Mouse (Mus musculus) liver, embryonic 12.5 days (tissue): Measurements from ENCODE around the gene Caprin2. TPM values are rescaled to one million over a fixed set of nuclear protein-coding genes. Genes with fewer than 3 reads are reported as not detected.
"Not testable (repeated sequence)": the region's sequence is repeated elsewhere in the genome, so short reads cannot be mapped to it uniquely, and the experiment has no call there.

Experiments used
- ATAC-seq: fragments of 200-750 bp; cut with Nextera tagmentation; 2 replicates; pipeline ENCODE4 v1.8.0; 2017; ENCODE audit warnings: moderate number of reproducible peaks, mild to moderate bottlenecking, moderate library complexity
- H3K27ac ChIP-seq: fragments of 300-500 bp; sonication (generic); 2 replicates; pipeline ENCODE4 v1.5.1; 2016; ENCODE audit warnings: mild to moderate bottlenecking
- H3K27me3 ChIP-seq: fragments of 300-500 bp; sonication (generic); replicated peaks from 2 replicates; pipeline ENCODE4 v1.6.1; 2016; ENCODE audit warnings: mild to moderate bottlenecking, moderate library complexity
- H3K36me3 ChIP-seq: fragments of 300-500 bp; sonication (generic); 2 replicates; pipeline ENCODE4 v1.6.1; 2016; ENCODE audit warnings: mild to moderate bottlenecking, moderate library complexity
- H3K4me1 ChIP-seq: fragments of 300-500 bp; sonication (generic); 2 replicates; pipeline ENCODE4 v1.6.1; 2016
- H3K4me2 ChIP-seq: fragments of 300-500 bp; sonication (generic); 2 replicates; pipeline ENCODE4 v1.6.1; 2016; ENCODE audit warnings: mild to moderate bottlenecking, moderate library complexity
- H3K4me3 ChIP-seq: fragments of 300-500 bp; sonication (generic); 2 replicates; pipeline ENCODE4 v1.5.1; 2016; ENCODE audit warnings: mild to moderate bottlenecking, moderate library complexity
- H3K9ac ChIP-seq: fragments of 300-500 bp; sonication (generic); 2 replicates; pipeline ENCODE4 v1.6.1; 2016; ENCODE audit warnings: mild to moderate bottlenecking, moderate library complexity
- H3K9me3 ChIP-seq: fragments of 300-500 bp; sonication (generic); replicated peaks from 2 replicates; pipeline ENCODE4 v1.6.1; 2016; ENCODE audit warnings: mild to moderate bottlenecking, moderate library complexity
- WGBS: fragments of 180-500 bp; shearing (Covaris S2); methylation state at CpG from one replicate; pipeline ENCODE4 v1.1.7; 2016; ENCODE audit not compliant: insufficient replicate concordance; 5-methylcytosine and 5-hydroxymethylcytosine counted together
- polyA plus RNA-seq: library from polyadenylated mRNA; unstranded; fragments of >200 nt; fragmentation: Nextera tagmentation; extraction: Ambion mirVana; gene quantifications from 2 replicates; pipeline ENCODE4 v1.2.1, GENCODE M21; 2016

Caprin2 gene
- polyA plus RNA-seq, result 9.7 and 10.8 TPM in 2 replicates

- H3K4me2 ChIP-seq, result peak within 1 kb of the TSS; percentile 91
- peak; percentile 96 for ATAC-seq
- peaks cover 34% of the 10 kb centered on the region for H3K4me1 ChIP-seq
- no peaks in the 10 kb centered on the region for H3K27me3 ChIP-seq
- H3K27ac ChIP-seq, result peak within 1 kb of the TSS; percentile 87
- H3K9me3 ChIP-seq, result no peaks in the 10 kb centered on the region
- peak within 1 kb of the TSS; percentile 82 for H3K4me3 ChIP-seq
- no peaks in the 10 kb centered on the region for H3K36me3 ChIP-seq
- H3K9ac ChIP-seq, result peak within 1 kb of the TSS; percentile 87
- WGBS, result under 1% methylated on average over 65 of the region's 65 CpGs
Observed at GRCm38 (mm10) chr6:148895773-148896506, at the start of gene Caprin2. Gene Caprin2 (minus strand): TSS chr6:148896237.

GRCm38 (mm10) chr6:148944767-148945508, 48.9 kb upstream of the Caprin2 start:
- peak overlapping the region; percentile 92 for H3K9ac ChIP-seq
- no peaks in the 10 kb centered on the region for H3K9me3 ChIP-seq
- H3K4me2 ChIP-seq, result peak overlapping the region; percentile 92
- peaks cover 12% of the 10 kb centered on the region for H3K36me3 ChIP-seq
- peaks cover 40% of the 10 kb centered on the region for H3K4me1 ChIP-seq
- peak overlapping the region; percentile 93 for H3K4me3 ChIP-seq
- under 1% methylated on average over 91 of the region's 92 CpGs for WGBS
- H3K27ac ChIP-seq, result peak overlapping the region; percentile 92
- H3K27me3 ChIP-seq, result no peaks in the 10 kb centered on the region
- peak; percentile 75 for ATAC-seq

GRCm38 (mm10) chr6:148944344-148944766, 48.3 kb upstream of the Caprin2 start:
- peak overlapping the region; percentile 93 for H3K4me3 ChIP-seq
- H3K4me1 ChIP-seq, result peaks cover 40% of the 10 kb centered on the region
- 0% methylated on average over 30 of the region's 30 CpGs for WGBS
- H3K27ac ChIP-seq, result peak overlapping the region; percentile 92
- H3K4me2 ChIP-seq, result peak overlapping the region; percentile 92
- ATAC-seq, result no peak; the same call in none of the 2 replicates
- peak overlapping the region; percentile 92 for H3K9ac ChIP-seq
- no peaks in the 10 kb centered on the region for H3K27me3 ChIP-seq
- H3K36me3 ChIP-seq, result peaks cover 12% of the 10 kb centered on the region
- H3K9me3 ChIP-seq, result no peaks in the 10 kb centered on the region

- Histone ChIP-seq H3K27me3 (no peaks in the 10 kb centered on the region), H3K9ac (peak overlapping the region; percentile 92), H3K4me3 (peak overlapping the region; percentile 93), H3K4me2 (peak overlapping the region; percentile 92), H3K27ac (peak overlapping the region; percentile 92), H3K36me3 (peaks cover 12% of the 10 kb centered on the region), H3K4me1 (peaks cover 43% of the 10 kb centered on the region), H3K9me3 (no peaks in the 10 kb centered on the region)
- ATAC-seq, result no peak
- 24% methylated on average over 3 of the region's 3 CpGs for WGBS
Observed at GRCm38 (mm10) chr6:148943695-148944094, 47.7 kb upstream of the Caprin2 start.

- H3K9me3 ChIP-seq, result no peaks in the 10 kb centered on the region
- no peaks in the 10 kb centered on the region for H3K27me3 ChIP-seq
- H3K4me2 ChIP-seq, result no peak overlapping the region
- H3K9ac ChIP-seq, result no peak overlapping the region
- ATAC-seq, result no peak
- no peak overlapping the region for H3K27ac ChIP-seq
- peaks cover 53% of the 10 kb centered on the region for H3K4me1 ChIP-seq
- no peak overlapping the region for H3K4me3 ChIP-seq
- peaks cover 15% of the 10 kb centered on the region for H3K36me3 ChIP-seq
- WGBS, result 77% methylated on average over 4 of the region's 4 CpGs
Observed at GRCm38 (mm10) chr6:148942406-148942805, 46.4 kb upstream of the Caprin2 start.

- H3K4me2 ChIP-seq, result no peak overlapping the region
- peaks cover 49% of the 10 kb centered on the region for H3K4me1 ChIP-seq
- no peak overlapping the region for H3K4me3 ChIP-seq
- peaks cover 15% of the 10 kb centered on the region for H3K36me3 ChIP-seq
- no peak overlapping the region for H3K27ac ChIP-seq
- no peaks in the 10 kb centered on the region for H3K27me3 ChIP-seq
- ATAC-seq, result no peak
- 59% methylated on average over 5 of the region's 5 CpGs for WGBS
- H3K9ac ChIP-seq, result no peak overlapping the region
- no peaks in the 10 kb centered on the region for H3K9me3 ChIP-seq
Observed at GRCm38 (mm10) chr6:148941880-148942279, 45.8 kb upstream of the Caprin2 start.

- WGBS, result 63% methylated on average over 2 of the region's 3 CpGs
- H3K27ac ChIP-seq, result not testable (repeated sequence)
Observed at GRCm38 (mm10) chr6:148940383-148940782, 44.3 kb upstream of the Caprin2 start.

GRCm38 (mm10) chr6:148937693-148938092, 41.7 kb upstream of the Caprin2 start:
- Histone ChIP-seq H3K9me3 (no peaks in the 10 kb centered on the region), H3K4me2 (no peak overlapping the region), H3K4me1 (peaks cover 49% of the 10 kb centered on the region), H3K27me3 (no peaks in the 10 kb centered on the region), H3K27ac (no peak overlapping the region), H3K36me3 (peaks cover 23% of the 10 kb centered on the region), H3K9ac (no peak overlapping the region), H3K4me3 (no peak overlapping the region)
- no peak for ATAC-seq
- WGBS, result 21% methylated on average over 1 of the region's 1 CpGs

More at GRCm38 (mm10) chr6:148940383-148940782, 44.3 kb upstream of the Caprin2 start:
- not testable (repeated sequence) for ATAC-seq, H3K4me3 ChIP-seq, H3K9me3 ChIP-seq, H3K27me3 ChIP-seq, H3K9ac ChIP-seq, H3K4me2 ChIP-seq
- Histone ChIP-seq H3K36me3 (peaks cover 15% of the 10 kb centered on the region), H3K4me1 (peaks cover 53% of the 10 kb centered on the region)

- Histone ChIP-seq H3K4me1 (peaks cover 38% of the 10 kb centered on the region), H3K9me3 (no peaks in the 10 kb centered on the region), H3K27ac (no peak overlapping the region), H3K4me3 (no peak overlapping the region), H3K27me3 (no peaks in the 10 kb centered on the region), H3K36me3 (peaks cover 41% of the 10 kb centered on the region), H3K9ac (no peak overlapping the region), H3K4me2 (0 out of 2 replicates have a peak overlapping the region, but pooled peaks have one; percentile 6)
- no peak for ATAC-seq
- 60% methylated on average over 3 of the region's 3 CpGs for WGBS
Observed at GRCm38 (mm10) chr6:148934961-148935590, 39.0 kb upstream of the Caprin2 start.

- no peak overlapping the region for H3K9ac ChIP-seq
- H3K27ac ChIP-seq, result no peak overlapping the region
- H3K36me3 ChIP-seq, result peaks cover 75% of the 10 kb centered on the region
- peaks cover 17% of the 10 kb centered on the region for H3K4me1 ChIP-seq
- no peak overlapping the region for H3K4me3 ChIP-seq
- H3K27me3 ChIP-seq, result no peaks in the 10 kb centered on the region
- 67% methylated on average over 6 of the region's 6 CpGs for WGBS
- ATAC-seq, result no peak; the same call in 1 of the 2 replicates
- H3K4me2 ChIP-seq, result no peak overlapping the region
- no peaks in the 10 kb centered on the region for H3K9me3 ChIP-seq
Observed at GRCm38 (mm10) chr6:148931281-148931680, 35.2 kb upstream of the Caprin2 start.

GRCm38 (mm10) chr6:148918841-148919398, 22.9 kb upstream of the Caprin2 start:
- no peaks in the 10 kb centered on the region for H3K27me3 ChIP-seq
- H3K4me2 ChIP-seq, result no peak overlapping the region
- no peaks in the 10 kb centered on the region for H3K4me1 ChIP-seq
- ATAC-seq, result no peak
- H3K4me3 ChIP-seq, result no peak overlapping the region
- H3K27ac ChIP-seq, result no peak overlapping the region
- peaks cover 32% of the 10 kb centered on the region for H3K36me3 ChIP-seq
- no peaks in the 10 kb centered on the region for H3K9me3 ChIP-seq
- no peak overlapping the region for H3K9ac ChIP-seq
